ENCODE assay signal across 13 mouse cellular contexts in genomic region chr11:114335950-114336838, GRCm38 (mm10).
DNase-seq lines count a peak whose midpoint lies in the region; ATAC-seq and TF ChIP-seq lines count a peak whose summit lies in the region.
"Had no signal": no experiment of that assay in that cellular context is flagged by ENCODE, and none has a peak within 500 bp of the region (broad histone marks: within the 10 kb centered on the region; RNA-seq: fewer than 3 reads in every experiment).

No protein-coding gene starts in this region.

- H3K4me2 ChIP-seq in forebrain, embryonic 12.5 days, result peak overlapping the region; percentile 17; the same call in 1 of the 2 replicates
- H3K4me2 ChIP-seq in midbrain, embryonic 11.5 days, result no peak overlapping the region
- H3K4me2 ChIP-seq: heart, embryonic 13.5 days; intestine, embryonic 15.5 days; lung, embryonic 14.5 days had no signal

- H3K27ac ChIP-seq in forebrain, embryonic 12.5 days, result peak overlapping the region; percentile 78
- H3K27ac ChIP-seq in midbrain, embryonic 11.5 days (ENCODE audit: low read depth, low read length), result no peak overlapping the region
- H3K27ac ChIP-seq in layer of hippocampus, adult 2 months, result no peak overlapping the region
- H3K27ac ChIP-seq: heart, embryonic 13.5 days; intestine, embryonic 15.5 days had no signal

- no peak for TF ChIP-seq CTCF in layer of hippocampus, adult 2 months (conservative IDR thresholded peaks at IDR 0.05)

- peak; percentile 88 for DNase-seq in Muller cell, postnatal 12 days (ENCODE audit: inconsistent ontology term)
- peak; percentile 58 for DNase-seq in cerebellum, adult 11-12 months
- DNase-seq in midbrain, embryonic 11.5 days (ENCODE audit: low spot score, missing footprints), result peak; percentile 70
- DNase-seq in layer of hippocampus, adult 2 months (ENCODE audit: low spot score in 2 of 2), result no peak
- no peak for DNase-seq in lung, adult 18-20 months
- no peak for DNase-seq in adrenal gland, postnatal 25 days
- DNase-seq: adrenal gland, postnatal 36 days; thymus, postnatal 14 days had no signal

- H3K4me3 ChIP-seq in forebrain, embryonic 12.5 days (replicated peaks), result no peak overlapping the region
- no peak overlapping the region for H3K4me3 ChIP-seq in midbrain, embryonic 11.5 days (ENCODE audit: low read depth, low read length)
- H3K4me3 ChIP-seq in layer of hippocampus, adult 2 months, result no peak overlapping the region
- H3K4me3 ChIP-seq: heart, embryonic 13.5 days; intestine, embryonic 15.5 days had no signal

- WGBS in forebrain, embryonic 12.5 days, result 14% methylated on average over 10 of the region's 10 CpGs
- whole genome bisulfite sequencing in midbrain, embryonic 11.5 days, result 24% methylated on average over 10 of the region's 10 CpGs

- no peak overlapping the region for H3K9ac ChIP-seq in forebrain, embryonic 12.5 days
- H3K9ac ChIP-seq in midbrain, embryonic 11.5 days (ENCODE audit: low read length), result no peak overlapping the region
- H3K9ac ChIP-seq: heart, embryonic 13.5 days; intestine, embryonic 15.5 days; lung, embryonic 14.5 days had no signal

- no peaks in the 10 kb centered on the region for H3K36me3 ChIP-seq in forebrain, embryonic 12.5 days (replicated peaks)
- no peaks in the 10 kb centered on the region for H3K36me3 ChIP-seq in midbrain, embryonic 11.5 days (ENCODE audit: control insufficient read depth, insufficient read depth, low read length)
- H3K36me3 ChIP-seq: heart, embryonic 13.5 days; intestine, embryonic 15.5 days had no signal

- H3K27me3 ChIP-seq in forebrain, embryonic 12.5 days, result peaks cover 16% of the 10 kb centered on the region
- no peaks in the 10 kb centered on the region for H3K27me3 ChIP-seq in midbrain, embryonic 11.5 days (ENCODE audit: control insufficient read depth, insufficient read depth, low read length)
- H3K27me3 ChIP-seq: heart, embryonic 13.5 days; intestine, embryonic 15.5 days had no signal

- peak; percentile 72; the same call in 1 of the 2 replicates for ATAC-seq in forebrain, embryonic 12.5 days (ENCODE audit: low FRiP score)
- no peak for ATAC-seq in midbrain, embryonic 11.5 days (ENCODE audit: low FRiP score)
- ATAC-seq in activated CD4-positive, CD25-positive, alpha-beta regulatory T cell, adult 4 months, result no peak
- ATAC-seq: intestine, embryonic 15.5 days had no signal

- H3K9me3 ChIP-seq in forebrain, embryonic 12.5 days, result no peaks in the 10 kb centered on the region
- H3K9me3 ChIP-seq in midbrain, embryonic 11.5 days (ENCODE audit: control insufficient read depth, low read length), result no peaks in the 10 kb centered on the region
- H3K9me3 ChIP-seq: heart, embryonic 13.5 days; intestine, embryonic 15.5 days had no signal

- H3K4me1 ChIP-seq in forebrain, embryonic 12.5 days, result peaks cover 28% of the 10 kb centered on the region
- peaks cover 9% of the 10 kb centered on the region for H3K4me1 ChIP-seq in midbrain, embryonic 11.5 days (ENCODE audit: control insufficient read depth, insufficient read depth, low read length)

Comparison
In these comparisons a context has a peak if more than half of its experiments do, and no peak if none do; other contexts are left out.
1. DNase-seq: peak in Muller cell, postnatal 12 days (single experiment), cerebellum, adult 11-12 months (single experiment) and midbrain, embryonic 11.5 days (single experiment); none in layer of hippocampus, adult 2 months (0 of 2), lung, adult 18-20 months (0 of 2) and adrenal gland, postnatal 25 days (single experiment).